Mouse (Mus musculus): ENCODE measurements around the gene Apoa5.
"Not testable (repeated sequence)": the region's sequence is repeated elsewhere in the genome, so short reads cannot be mapped to it uniquely, and the experiment has no call there.

Apoa5 gene

DNA sequence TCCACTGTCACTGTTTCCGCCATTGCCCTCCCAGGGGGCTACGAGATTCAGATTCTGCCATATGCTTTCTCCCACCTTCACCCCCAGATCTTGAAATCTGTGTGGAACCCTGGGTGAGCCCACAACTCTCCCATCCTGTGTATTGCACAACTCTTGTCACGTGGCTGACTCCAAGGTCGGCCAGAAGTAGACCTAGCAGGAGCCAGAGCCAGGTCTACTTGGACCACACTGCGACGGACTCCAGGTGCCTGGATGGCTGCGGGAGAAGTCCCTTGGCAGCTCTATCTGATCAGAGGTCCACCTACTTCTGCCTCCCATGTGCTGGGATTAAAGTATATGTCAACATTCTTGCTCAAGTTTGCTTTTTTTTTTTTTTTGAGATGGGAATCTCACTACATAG, 7.3 kb upstream of the Apoa5 start:
- no peak for ATAC-seq (ENCODE audit: low TSS enrichment)

DNA sequence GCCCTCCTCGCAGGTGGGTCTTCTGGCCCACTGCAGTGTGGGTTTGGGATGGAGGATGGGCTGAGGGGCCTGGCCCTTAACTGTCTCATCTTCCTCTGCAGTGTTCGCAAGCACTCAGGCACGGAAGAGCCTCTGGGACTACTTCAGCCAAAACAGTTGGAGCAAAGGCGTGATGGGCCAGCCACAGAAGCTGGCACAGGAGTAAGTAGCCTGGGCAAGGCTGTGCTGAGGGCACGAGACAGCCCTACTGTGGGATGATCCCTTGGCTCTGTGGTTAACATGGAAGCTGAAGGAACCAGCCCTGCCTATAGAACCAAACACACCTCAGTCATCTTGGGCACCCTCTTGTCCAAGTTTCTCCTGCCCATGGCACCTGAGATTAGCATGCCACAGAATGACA, 692 bp downstream of the Apoa5 start:
- ATAC-seq (ENCODE audit: low TSS enrichment) = no peak

DNA sequence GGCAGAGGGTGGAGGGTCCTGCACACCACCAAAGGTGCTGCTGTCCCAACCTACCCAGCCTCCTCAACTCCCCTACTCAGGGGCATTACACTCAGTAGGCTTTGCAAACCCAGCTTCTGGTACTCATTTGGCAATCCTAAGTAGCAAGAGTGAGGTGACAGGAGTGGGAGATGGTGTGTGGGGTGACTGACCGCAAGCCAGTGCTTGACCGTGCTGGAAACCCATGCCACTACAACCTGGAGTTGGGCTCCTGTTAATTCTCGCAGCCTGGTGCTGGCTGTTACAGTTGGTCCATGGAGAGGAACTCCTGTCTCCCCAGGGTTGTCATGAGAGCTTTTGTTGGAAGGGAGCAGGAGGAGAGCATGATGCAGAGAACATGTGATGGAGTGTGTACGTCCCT, 2.3 kb downstream of the Apoa5 start:
- ATAC-seq (ENCODE audit: low TSS enrichment) = no peak

DNA sequence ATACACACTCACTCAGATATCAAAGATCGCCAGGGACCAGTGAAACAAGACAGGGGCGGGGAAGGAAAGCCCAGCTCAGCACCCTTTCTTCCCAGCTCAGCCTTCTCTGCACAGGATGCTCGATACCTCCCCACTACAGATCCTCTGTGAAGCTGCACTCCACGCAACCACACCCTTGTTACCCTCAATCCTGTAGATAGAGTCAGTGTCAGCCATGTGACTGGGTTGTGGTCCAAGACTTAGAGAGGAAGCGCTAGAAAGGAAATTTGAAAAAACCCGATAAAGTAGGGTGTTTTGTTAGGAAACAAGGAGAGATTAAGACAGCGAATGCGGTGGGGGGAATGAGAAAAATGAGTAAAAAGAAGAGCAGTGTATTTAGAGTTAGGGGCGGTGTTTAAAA, 3.6 kb downstream of the Apoa5 start:
- ATAC-seq (ENCODE audit: low TSS enrichment) = no peak

DNA sequence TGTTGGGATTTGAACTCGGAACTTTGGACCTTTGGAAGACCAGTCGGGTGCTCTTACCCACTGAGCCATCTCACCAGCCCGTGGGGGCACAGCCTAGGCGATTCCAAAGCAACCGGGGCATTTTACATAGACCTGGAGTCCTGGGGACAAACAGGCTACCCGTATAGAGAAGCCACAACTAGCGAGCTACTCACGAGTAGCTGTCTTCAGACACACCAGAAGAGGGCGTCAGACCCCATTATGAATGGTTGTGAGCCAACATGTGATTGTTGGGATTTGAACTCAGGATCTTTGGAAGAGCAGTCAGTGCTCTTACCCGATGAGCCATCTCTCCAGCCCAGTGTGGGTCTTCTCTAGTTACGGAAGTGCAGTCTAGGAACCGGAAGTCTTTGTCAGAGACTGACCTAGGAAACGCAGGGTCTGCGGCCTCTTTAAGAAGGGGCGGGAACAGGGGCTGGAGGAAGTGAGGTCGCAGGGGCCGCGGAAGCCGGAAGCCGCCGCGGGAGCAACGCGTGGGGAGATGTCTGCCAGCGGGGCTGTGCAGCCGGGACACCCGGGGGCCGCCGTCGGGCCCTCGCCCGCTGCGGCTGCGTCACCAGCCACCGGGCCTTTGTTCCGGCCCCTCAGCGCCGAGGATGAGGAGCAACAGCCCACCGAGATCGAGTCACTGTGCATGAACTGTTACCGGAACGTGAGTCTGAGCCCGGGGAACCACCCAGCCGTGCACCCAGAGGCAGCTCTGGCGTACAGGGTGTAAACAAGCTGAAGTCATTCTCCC, 4.4 kb downstream of the Apoa5 start, which contains the start of gene Zpr1:
Gene Zpr1, plus strand, starts transcription at position 388 of the 778 bp plus-strand sequence.
- peak; percentile 95 for ATAC-seq (ENCODE audit: low TSS enrichment)

DNA sequence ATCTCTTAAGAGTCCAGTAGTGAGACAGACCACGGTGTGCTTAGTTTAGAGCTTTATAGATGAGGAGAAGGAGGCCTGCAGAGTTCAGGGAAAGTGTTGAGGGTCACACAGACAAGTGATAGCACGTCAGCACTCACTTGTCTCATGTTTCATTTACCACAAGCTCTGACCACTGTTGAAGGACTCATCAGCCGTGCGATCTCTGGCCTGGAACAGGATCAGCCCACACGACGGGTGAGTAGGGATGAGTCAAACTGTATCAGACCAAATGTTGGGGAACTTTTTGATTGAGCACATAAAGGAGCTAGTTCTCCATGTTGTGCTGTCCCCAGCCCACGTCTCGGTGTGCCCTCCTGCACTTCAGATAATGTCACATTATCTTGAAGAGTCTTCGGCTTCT, 6.1 kb downstream of the Apoa5 start:
- ATAC-seq (ENCODE audit: low TSS enrichment) = no peak

DNA sequence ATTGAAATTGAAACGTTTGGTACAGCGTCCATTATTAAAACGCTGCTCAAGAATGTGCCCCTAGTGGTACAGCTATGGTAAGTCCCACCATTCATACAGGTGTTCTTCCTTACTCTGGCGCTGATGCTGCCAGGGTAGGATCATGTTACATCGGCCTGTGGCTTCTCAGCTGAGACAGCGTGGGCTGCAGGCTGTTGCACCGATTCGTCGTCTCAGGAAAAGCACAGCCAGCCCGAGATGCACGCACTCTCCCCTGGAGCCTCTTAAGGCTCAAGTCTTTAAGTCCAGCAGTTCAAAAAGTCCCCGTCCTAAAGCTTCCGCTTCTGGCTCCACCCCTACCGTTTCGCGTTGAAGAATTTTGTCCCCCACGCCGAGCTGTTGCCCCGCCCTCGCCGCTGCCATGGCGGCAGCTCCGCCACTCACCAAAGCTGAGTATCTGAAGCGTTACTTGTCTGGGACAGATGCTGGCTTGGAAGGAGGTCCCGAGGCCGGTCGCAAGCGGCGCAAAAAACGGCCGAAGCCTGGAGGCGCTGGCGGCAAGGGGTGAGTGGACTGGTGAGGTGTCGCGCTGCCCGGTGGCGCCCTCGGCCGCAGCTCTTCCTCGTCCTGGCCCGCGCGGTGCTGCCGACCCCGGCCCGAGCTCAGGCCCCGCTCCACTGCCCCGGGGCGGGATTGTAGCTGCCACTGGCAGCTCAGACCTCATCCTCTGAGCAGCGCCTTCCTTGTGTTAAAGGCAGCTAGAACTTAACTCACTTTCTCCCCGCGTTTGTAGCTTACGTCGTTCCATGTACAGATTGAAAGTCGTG, 14.4 kb downstream of the Apoa5 start, which contains the start of gene Bud13:
Gene Bud13, plus strand, starts transcription at position 378 of the 806 bp plus-strand sequence.
- ATAC-seq (ENCODE audit: low TSS enrichment) = peak; percentile 87

DNA sequence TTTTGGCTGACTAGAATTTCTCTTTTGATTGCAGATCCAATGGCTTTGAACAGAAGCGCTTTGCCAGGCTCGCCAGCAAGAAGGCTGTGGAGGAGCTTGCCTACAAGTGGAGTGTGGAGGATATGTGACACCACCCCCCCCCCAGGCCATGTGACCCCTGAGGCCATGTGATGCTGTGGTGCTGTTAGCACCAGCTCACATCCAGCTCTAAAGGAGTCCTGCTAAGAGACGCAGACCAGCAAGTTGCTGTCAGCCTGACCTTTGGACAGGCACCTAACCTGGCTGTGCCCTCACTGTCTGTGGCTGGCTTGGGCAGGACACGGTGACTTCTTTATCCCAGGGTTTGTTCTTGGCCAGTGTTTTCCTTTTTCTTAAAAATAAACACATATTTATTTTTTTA, 29.9 kb downstream of the Apoa5 start:
- no peak for ATAC-seq (ENCODE audit: low TSS enrichment)

DNA sequence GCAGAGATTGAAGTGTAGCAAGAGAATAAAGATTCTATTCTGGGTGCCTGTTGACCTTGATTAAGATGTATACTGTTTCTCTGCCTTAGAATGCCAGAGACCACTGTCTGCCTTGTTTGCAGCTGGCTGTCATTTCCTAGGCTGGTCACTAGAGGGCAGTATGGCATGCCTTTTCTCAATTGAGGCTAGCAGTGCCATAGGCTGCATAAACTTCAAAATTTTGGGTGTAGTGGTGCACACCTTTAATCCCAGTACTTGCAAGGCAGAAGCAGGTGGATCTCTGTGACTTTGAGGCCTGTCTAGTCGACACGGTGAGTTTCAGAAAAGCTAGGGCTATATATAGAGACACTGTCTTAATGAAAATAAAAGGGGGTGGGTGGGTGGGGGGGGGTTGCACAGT, 33.7 kb downstream of the Apoa5 start:
- peak; percentile 78 for ATAC-seq (ENCODE audit: low TSS enrichment)

DNA sequence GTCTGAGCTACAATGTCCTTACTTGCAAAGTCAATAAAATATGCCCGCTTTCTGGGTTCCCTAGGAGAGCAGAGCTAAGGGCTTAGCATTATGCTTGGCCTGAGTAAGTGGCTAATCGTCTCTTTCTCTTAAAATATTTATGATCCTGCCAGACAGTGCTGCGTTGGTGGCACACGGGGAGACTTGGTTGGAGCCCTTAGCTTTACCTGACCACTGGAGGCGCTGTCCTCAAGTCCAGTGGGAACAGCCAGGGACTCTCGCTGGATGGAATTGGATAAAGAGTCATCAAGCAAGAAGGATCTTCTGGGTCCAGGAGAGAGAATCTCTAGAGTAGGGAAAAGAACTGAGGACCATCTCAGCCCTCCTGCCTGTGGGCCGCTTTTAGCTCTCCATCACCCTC, 40.7 kb downstream of the Apoa5 start:
- ATAC-seq (ENCODE audit: low TSS enrichment) = no peak

DNA sequence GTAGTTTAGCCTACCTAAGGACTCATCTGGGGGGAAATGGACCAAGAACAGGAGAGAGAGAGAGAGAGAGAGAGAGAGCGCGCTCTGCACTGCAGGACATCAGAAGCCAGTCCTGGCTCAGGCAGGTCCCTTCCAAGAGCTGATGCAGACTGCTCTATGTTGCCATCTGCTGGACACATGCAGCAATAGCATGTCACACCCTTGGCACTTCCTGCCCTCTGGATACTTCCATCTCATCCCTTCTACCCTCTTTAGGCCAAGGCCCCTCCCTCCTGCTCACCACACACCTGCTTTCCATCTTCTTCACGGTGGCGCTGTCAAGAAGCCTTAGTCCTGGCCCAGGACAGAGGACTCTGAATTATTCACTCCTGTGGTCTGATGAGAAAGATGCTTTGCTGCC, 46.1 kb downstream of the Apoa5 start:
- peak; percentile 80 for ATAC-seq (ENCODE audit: low TSS enrichment)

DNA sequence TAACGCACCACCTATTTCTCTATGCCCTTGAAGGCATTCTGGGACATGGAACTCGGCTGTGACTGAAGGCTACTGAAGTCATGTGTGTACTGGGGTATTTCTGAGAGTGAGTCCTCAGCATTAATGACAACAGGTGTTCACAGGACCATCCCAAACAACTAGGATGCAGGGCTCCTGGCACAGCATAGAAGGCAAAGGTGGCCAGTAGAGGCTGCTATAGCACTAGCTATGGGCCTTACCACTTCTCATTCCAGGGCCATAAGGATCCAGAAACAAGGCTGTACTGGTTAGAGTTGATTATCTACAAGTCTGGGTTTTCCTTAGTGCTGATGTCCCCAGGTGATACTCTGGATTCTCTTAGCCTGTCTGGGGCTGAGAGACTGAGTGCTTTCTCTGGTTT, 46.5 kb downstream of the Apoa5 start:
- ATAC-seq (ENCODE audit: low TSS enrichment) = no peak

DNA sequence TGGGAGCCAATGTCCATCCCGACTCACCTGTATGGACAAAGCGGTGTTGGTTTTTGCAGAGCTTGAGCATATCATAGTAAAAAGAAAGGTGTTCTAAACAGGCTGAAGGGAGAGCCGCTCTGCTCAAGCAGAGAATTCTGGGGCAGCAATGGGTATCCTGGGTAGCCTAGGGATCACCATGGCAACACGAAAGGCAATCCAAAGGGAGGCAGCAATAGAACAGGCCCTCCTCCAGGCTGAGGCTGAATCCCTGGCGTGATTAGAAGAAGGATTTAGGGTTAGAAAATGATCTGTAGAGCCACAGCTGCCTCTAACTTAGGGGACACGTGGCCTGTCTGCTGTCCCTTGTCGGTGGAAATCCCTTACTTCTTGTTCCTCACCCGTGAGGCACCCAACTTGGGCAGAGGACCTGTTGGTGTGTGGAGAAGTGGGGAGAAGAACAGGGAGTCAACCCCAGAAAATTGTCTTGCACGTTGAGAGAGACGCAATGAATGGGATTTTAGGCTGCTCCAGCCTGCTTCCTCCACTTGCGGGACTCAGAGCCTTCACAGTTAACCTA, 47.5 kb downstream of the Apoa5 start:
- peak; percentile 77 for ATAC-seq (ENCODE audit: low TSS enrichment)

DNA sequence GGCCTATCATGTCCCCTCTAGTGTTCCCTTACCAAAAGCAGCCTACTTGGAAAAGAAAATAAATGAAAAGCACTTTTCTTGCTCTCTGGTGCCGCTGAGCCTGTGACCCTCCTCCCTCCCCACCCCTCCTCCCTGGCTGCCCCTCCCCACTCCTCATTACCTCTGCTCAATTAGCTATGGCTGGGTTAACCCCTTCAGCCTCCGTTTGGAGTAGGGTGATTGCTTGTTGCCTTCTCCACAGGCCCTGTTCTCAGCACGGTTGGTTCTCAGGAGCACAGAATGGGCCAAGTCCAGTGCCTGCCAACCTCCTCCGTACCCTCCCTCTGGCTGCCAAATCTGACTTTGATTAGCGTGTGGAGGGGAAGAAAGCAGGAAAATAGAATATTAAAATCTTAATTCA, 48.0 kb downstream of the Apoa5 start:
- no peak for ATAC-seq (ENCODE audit: low TSS enrichment)

DNA sequence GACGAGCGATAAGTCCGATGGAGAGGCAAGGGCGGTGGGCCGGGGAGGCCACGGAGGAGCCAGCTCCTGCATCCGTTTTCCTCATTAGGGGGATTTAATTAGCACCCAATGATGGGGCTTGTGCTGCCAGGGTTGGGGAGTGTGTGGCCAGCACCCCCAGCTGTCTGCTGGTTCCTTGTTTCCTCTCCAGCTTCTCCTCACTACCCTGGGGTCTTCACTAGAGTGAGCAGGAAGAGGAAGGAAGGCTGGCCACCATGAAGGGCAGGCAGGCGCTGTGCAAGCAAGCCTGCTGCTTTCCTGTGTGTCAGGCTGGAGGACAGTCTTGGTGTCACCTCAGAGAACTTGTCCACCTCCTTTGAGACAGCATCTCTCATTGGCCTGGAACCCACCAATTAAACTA, 48.5 kb downstream of the Apoa5 start:
- no peak for ATAC-seq (ENCODE audit: low TSS enrichment)

DNA sequence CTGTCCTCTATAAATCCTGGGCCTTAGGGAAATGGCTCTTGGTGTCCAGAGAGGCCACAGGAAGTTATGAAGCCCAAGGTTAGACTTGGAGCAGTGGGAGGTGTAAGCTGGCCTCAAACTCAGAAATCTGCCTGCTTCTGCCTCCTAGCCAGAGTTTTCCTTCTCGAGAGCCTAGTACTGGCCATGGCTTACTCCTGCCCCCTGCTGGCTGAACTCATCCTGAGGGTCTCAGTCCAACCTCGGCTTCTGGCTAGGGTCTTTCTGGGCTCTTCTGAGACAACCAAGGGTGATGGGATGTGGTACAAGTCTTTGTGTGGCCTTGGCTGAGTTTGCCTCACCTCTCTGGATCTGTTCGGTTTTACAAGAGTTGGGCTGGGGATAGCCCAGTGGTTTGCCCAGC, 49.5 kb downstream of the Apoa5 start:
- ATAC-seq (ENCODE audit: low TSS enrichment) = no peak

DNA sequence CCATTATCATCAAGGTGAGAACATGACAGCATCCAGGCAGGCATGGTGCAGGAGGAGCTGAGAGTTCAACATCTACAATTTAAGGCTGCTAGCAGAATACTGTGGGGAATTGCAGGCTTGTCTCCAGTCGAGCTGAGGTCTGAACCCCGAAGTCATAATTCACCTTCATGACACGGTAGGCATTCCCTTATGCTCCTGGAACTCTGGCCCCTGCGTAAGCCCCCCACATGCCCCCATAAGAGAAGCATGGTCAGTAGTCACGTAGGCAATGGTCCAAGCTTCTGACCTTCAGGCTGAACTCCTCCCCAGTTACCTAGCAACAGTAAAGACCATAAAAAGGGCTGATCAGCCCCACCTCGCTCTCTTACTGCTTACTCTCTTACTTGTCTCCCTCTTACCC, 51.5 kb downstream of the Apoa5 start, which contains the start of gene 4931429L15Rik:
Gene 4931429L15Rik, minus strand, starts transcription at position 101 of the 400 bp plus-strand sequence.
- not testable (repeated sequence) for ATAC-seq (ENCODE audit: low TSS enrichment)

DNA sequence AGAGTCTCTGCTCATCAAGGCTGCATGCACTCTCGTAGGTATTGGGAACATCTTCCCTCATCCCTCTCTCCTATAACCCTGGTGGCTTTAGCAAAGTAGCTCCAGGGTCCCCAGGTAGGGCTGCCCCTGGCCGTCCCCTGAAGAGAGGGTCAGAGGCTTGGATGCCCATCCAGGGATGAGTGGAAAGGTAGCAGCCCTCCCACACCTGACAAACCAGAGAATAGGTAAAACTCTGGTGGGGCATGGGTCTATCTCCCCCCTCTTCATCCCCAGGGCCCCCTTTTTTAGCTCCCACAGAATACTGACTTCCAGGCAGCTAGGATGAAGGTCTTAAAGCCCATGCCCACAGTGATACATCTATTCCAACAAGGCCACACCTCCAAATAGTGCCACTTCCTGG, 52.0 kb downstream of the Apoa5 start:
- no peak for ATAC-seq (ENCODE audit: low TSS enrichment)

Data from frontal cortex, adult (tissue).